Mouse (Mus musculus) right cerebral cortex, postnatal 14 days (tissue): Measurements from ENCODE around the gene Olfr1.

Source experiments
- DNase-seq: peaks from one replicate; pipeline ENCODE4 v3.0.0; 2022

Olfr1 gene

GRCm38 (mm10) chr11:73399514-73399913 lies at the start of gene Olfr1:
Gene Olfr1 (minus strand): TSS chr11:73399614.
- no peak for DNase-seq

GRCm38 (mm10) chr11:73428377-73428776 lies 29.0 kb upstream of the Olfr1 start, which contains the start of gene Olfr378:
Gene Olfr378 (minus strand): TSS chr11:73428477.
- DNase-seq, result no peak

GRCm38 (mm10) chr11:73395374-73395773 lies 4.0 kb downstream of the Olfr1 start:
- no peak for DNase-seq

- DNase-seq, result no peak
Measured at GRCm38 (mm10) chr11:73370946-73371345, 28.5 kb downstream of the Olfr1 start, which contains the start of gene Olfr376. Gene Olfr376 (plus strand): TSS chr11:73371246.

GRCm38 (mm10) chr11:73350483-73350882 lies 48.9 kb downstream of the Olfr1 start, which contains the start of gene Olfr20:
Gene Olfr20 (plus strand): TSS chr11:73350783.
- no peak for DNase-seq
